Mouse (Mus musculus) heart, postnatal 10 days (tissue): ENCODE measurements at regions not wholly inside any gene's neighbourhood (a gene's known extent, or its start where the extent isn't known, plus 50 kb on each side); places are given as distances from the start of the nearest gene placed in this dataset.
A peak's percentile ranks its signal among the peaks of the same experiment; 100 is the strongest.
"Not testable (repeated sequence)": the region's sequence is repeated elsewhere in the genome, so short reads cannot be mapped to it uniquely, and the experiment has no call there.

Experiments used
- DNase-seq, 2 experiments: peaks; one replicate each; pipeline ENCODE4 v3.0.0; 2021
- intact Hi-C: fragments of 180-260 bp; cut with DNase I; formaldehyde crosslinking; loops from one replicate; pipeline ENCODE4 v1.15.1; 2025

GRCm38 (mm10) chr1:64463715-64464290 is 68.6 kb upstream of the Creb1 start:
- intact Hi-C loops = no loop called here
- no peak for DNase-seq

GRCm38 (mm10) chr1:64461616-64462015 is 70.8 kb upstream of the Creb1 start:
- DNase-seq, intact Hi-C loops: not testable (repeated sequence)

GRCm38 (mm10) chr1:64457872-64458271 is 74.6 kb upstream of the Creb1 start:
- intact Hi-C loops = no loop called here
- DNase-seq = no peak

GRCm38 (mm10) chr1:64449141-64449540 is 83.3 kb upstream of the Creb1 start:
- intact Hi-C loops = loop anchor here (2.0 to 10.0 kb wide), 7 partner anchors 147 to 790 kb away; partner anchors contain the start of gene Ccnyl1
- DNase-seq = no peak

GRCm38 (mm10) chr1:64448090-64448489 is 84.4 kb upstream of the Creb1 start:
- peak; percentile 72 to 86 for DNase-seq
- intact Hi-C loops = loop anchor here (2.0 to 10.0 kb wide), 7 partner anchors 146 to 789 kb away; partner anchors contain the start of gene Ccnyl1

- no peak for DNase-seq
- intact Hi-C loops = loop anchor here (1.0 to 10.0 kb wide), 7 partner anchors 144 to 778 kb away; partner anchors contain the start of gene Ccnyl1
Measured at GRCm38 (mm10) chr1:64446492-64446891, 86.0 kb upstream of the Creb1 start.

- intact Hi-C loops = loop anchor here (1.0 to 10.0 kb wide), 8 partner anchors 144 to 778 kb away; partner anchors contain the start of gene Ccnyl1
- peak; percentile 86 for DNase-seq
Measured at GRCm38 (mm10) chr1:64445919-64446318, 86.5 kb upstream of the Creb1 start.

GRCm38 (mm10) chr1:64443436-64443835 is 89.0 kb upstream of the Creb1 start:
- intact Hi-C loops = loop anchor here (10.0 kb wide), 1 partner anchor 249 kb away; no protein-coding TSS in a partner anchor
- DNase-seq = no peak

- DNase-seq = no peak
- intact Hi-C loops = loop anchor here (10.0 kb wide), 1 partner anchor 248 kb away; no protein-coding TSS in a partner anchor
Measured at GRCm38 (mm10) chr1:64442179-64442874, 90.1 kb upstream of the Creb1 start.

- DNase-seq = no peak
- intact Hi-C loops = no loop called here
Measured at GRCm38 (mm10) chr1:64423256-64423655, 109.2 kb upstream of the Creb1 start.

- no peak for DNase-seq
- intact Hi-C loops = no loop called here
Measured at GRCm38 (mm10) chr1:64418567-64418966, 113.9 kb upstream of the Creb1 start.

GRCm38 (mm10) chr1:64415906-64416305 is 116.5 kb upstream of the Creb1 start:
- DNase-seq = no peak
- intact Hi-C loops = no loop called here

GRCm38 (mm10) chr1:64413181-64413560 is 119.3 kb upstream of the Creb1 start:
- intact Hi-C loops = no loop called here

GRCm38 (mm10) chr1:64412481-64413180 is 119.8 kb upstream of the Creb1 start:
- peak; percentile 31 to 34 for DNase-seq
- intact Hi-C loops = no loop called here

More at GRCm38 (mm10) chr1:64413181-64413560, 119.3 kb upstream of the Creb1 start:
- DNase-seq = no peak

- DNase-seq = no peak
- intact Hi-C loops = no loop called here
Measured at GRCm38 (mm10) chr1:64411851-64412480, 120.5 kb upstream of the Creb1 start.

GRCm38 (mm10) chr1:64408807-64409582 is 123.5 kb upstream of the Creb1 start:
- DNase-seq = no peak
- intact Hi-C loops = no loop called here

- no peak for DNase-seq
- intact Hi-C loops = no loop called here
Measured at GRCm38 (mm10) chr1:64391525-64391924, 140.9 kb upstream of the Creb1 start.

- intact Hi-C loops = no loop called here
- no peak for DNase-seq
Measured at GRCm38 (mm10) chr1:64381264-64381663, 151.2 kb upstream of the Creb1 start.

GRCm38 (mm10) chr1:64376426-64376825 is 156.0 kb upstream of the Creb1 start:
- intact Hi-C loops, DNase-seq: not testable (repeated sequence)
